ENCODE assay signal across 11 mouse cellular contexts in the genomic region with DNA sequence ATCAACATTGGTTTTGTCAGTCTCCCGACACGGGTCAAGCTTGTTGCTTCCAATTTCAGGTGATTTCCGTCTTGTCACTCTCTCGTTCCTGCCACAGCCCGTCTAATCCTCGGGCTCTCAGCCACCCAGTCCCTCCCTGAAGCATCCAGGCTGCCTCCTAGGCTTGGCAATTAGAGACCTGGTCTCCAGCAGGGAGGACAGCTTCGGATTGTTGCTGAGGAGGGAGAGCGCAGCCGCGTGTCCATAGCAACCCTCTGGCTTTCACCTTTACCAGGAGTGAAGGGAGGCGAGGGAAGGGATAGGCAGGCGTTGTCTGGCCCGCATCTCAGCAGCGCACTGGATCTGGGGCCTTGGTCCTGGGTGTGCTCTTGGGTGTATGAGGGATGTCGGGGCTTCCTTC. TPM values are rescaled to one million over a fixed set of nuclear protein-coding genes. Genes with fewer than 3 reads are reported as not detected.
A peak's percentile ranks its signal among the peaks of the same experiment; 100 is the strongest.
DNase-seq lines count a peak whose midpoint lies in the region; ATAC-seq and TF ChIP-seq lines count a peak whose summit lies in the region.
"Had no signal": no experiment of that assay in that cellular context is flagged by ENCODE, and none has a peak within 500 bp of the region (broad histone marks: within the 10 kb centered on the region; RNA-seq: fewer than 3 reads in every experiment).

No protein-coding gene starts in this region.

- intact Hi-C loops in heart, postnatal 14 days (cut with DNase I), result loop anchor here (1.0 to 5.0 kb wide), 2 partner anchors 177 to 261 kb away; partner anchors contain the start of gene Ube2q1

- H3K27me3 ChIP-seq in heart, embryonic 16.5 days (ENCODE audit: control insufficient read depth, insufficient read depth, low read length), result peaks cover 32% of the 10 kb centered on the region
- peaks cover 29% of the 10 kb centered on the region for H3K27me3 ChIP-seq in embryonic facial prominence, embryonic 12.5 days
- no peaks in the 10 kb centered on the region for H3K27me3 ChIP-seq in hindbrain, embryonic 14.5 days (ENCODE audit: control insufficient read depth, insufficient read depth, low read length)
- no peaks in the 10 kb centered on the region for H3K27me3 ChIP-seq in cerebellum, adult 2 months (ENCODE audit: control insufficient read depth, insufficient read depth, low read length)

- no peak overlapping the region for H3K27ac ChIP-seq in heart, embryonic 16.5 days (ENCODE audit: low read length)
- no peak overlapping the region for H3K27ac ChIP-seq in embryonic facial prominence, embryonic 12.5 days
- peak overlapping the region; percentile 38 for H3K27ac ChIP-seq in hindbrain, embryonic 14.5 days
- no peak overlapping the region for H3K27ac ChIP-seq in cerebellum, adult 2 months (ENCODE audit: insufficient read depth, low read length)

- H3K9ac ChIP-seq in heart, embryonic 16.5 days (ENCODE audit: low read length), result no peak overlapping the region
- H3K9ac ChIP-seq in embryonic facial prominence, embryonic 12.5 days, result 0 out of 2 replicates have a peak overlapping the region, but pooled peaks have one; percentile 15
- peak overlapping the region; percentile 21 for H3K9ac ChIP-seq in hindbrain, embryonic 14.5 days

- no peaks in the 10 kb centered on the region for H3K36me3 ChIP-seq in heart, embryonic 16.5 days (ENCODE audit: control insufficient read depth, insufficient read depth)
- no peaks in the 10 kb centered on the region for H3K36me3 ChIP-seq in embryonic facial prominence, embryonic 12.5 days
- H3K36me3 ChIP-seq in hindbrain, embryonic 14.5 days (replicated peaks; ENCODE audit: control insufficient read depth, insufficient read depth), result no peaks in the 10 kb centered on the region

- H3K4me3 ChIP-seq in heart, embryonic 16.5 days (ENCODE audit: low read length), result no peak overlapping the region
- no peak overlapping the region for H3K4me3 ChIP-seq in embryonic facial prominence, embryonic 12.5 days
- no peak overlapping the region for H3K4me3 ChIP-seq in hindbrain, embryonic 14.5 days (replicated peaks; ENCODE audit: low read length)
- H3K4me3 ChIP-seq in cerebellum, adult 2 months (replicated peaks; ENCODE audit: insufficient read depth, low read depth, low read length), result no peak overlapping the region

- TF ChIP-seq CTCF in cerebellum, adult 2 months (IDR thresholded peaks at IDR 0.05; ENCODE audit: borderline replicate concordance, insufficient read depth, low read depth, low read length), result no peak

- 22% methylated on average over 15 of the region's 15 CpGs for WGBS in heart, embryonic 16.5 days
- WGBS in embryonic facial prominence, embryonic 12.5 days, result 18% methylated on average over 15 of the region's 15 CpGs
- 16% methylated on average over 15 of the region's 15 CpGs for WGBS in hindbrain, embryonic 14.5 days
- WGBS in cerebellum, adult 2 months, result 11% methylated on average over 15 of the region's 15 CpGs

- no peak for ATAC-seq in heart, embryonic 16.5 days (replicated peaks; ENCODE audit: extremely low read depth, insufficient read depth, low FRiP score)
- no peak for ATAC-seq in embryonic facial prominence, embryonic 12.5 days (ENCODE audit: insufficient number of reproducible peaks, insufficient read depth, low FRiP score, low TSS enrichment)
- ATAC-seq in hindbrain, embryonic 14.5 days (ENCODE audit: low FRiP score), result peak; percentile 56

- H3K9me3 ChIP-seq in heart, embryonic 16.5 days (replicated peaks; ENCODE audit: control insufficient read depth, low read length), result peaks cover 1% of the 10 kb centered on the region
- no peaks in the 10 kb centered on the region; the same call in 1 of the 2 replicates for H3K9me3 ChIP-seq in embryonic facial prominence, embryonic 12.5 days
- H3K9me3 ChIP-seq in hindbrain, embryonic 14.5 days (ENCODE audit: control insufficient read depth, low read length), result 0 out of 2 replicates have a peak, but pooled peaks cover 1% of the 10 kb centered on the region

- no peaks in the 10 kb centered on the region for H3K4me1 ChIP-seq in heart, embryonic 16.5 days (ENCODE audit: control insufficient read depth, insufficient read depth, low read length)
- peaks cover 20% of the 10 kb centered on the region for H3K4me1 ChIP-seq in embryonic facial prominence, embryonic 12.5 days
- peaks cover 9% of the 10 kb centered on the region for H3K4me1 ChIP-seq in hindbrain, embryonic 14.5 days (replicated peaks; ENCODE audit: control insufficient read depth, insufficient read depth, low read length)
- H3K4me1 ChIP-seq in cerebellum, adult 2 months (ENCODE audit: control insufficient read depth, insufficient read depth, low read length), result no peaks in the 10 kb centered on the region

- no peak for DNase-seq in heart, postnatal 14 days
- DNase-seq in hindbrain, embryonic 14.5 days (ENCODE audit: low spot score), result peak; percentile 26
- peak; percentile 24 for DNase-seq in neural tube, embryonic 10.5 days (ENCODE audit: extremely low spot score, low spot score)
- no peak for DNase-seq in adrenal gland, postnatal 14 days
- no peak for DNase-seq in cerebellum, adult 2 months
- DNase-seq in liver, result no peak

- peak overlapping the region; percentile 22 for H3K4me2 ChIP-seq in heart, embryonic 16.5 days (ENCODE audit: low read depth, low read length)
- 0 out of 2 replicates have a peak overlapping the region, but pooled peaks have one; percentile 27 for H3K4me2 ChIP-seq in embryonic facial prominence, embryonic 12.5 days (replicated peaks)
- peak overlapping the region; percentile 46 for H3K4me2 ChIP-seq in hindbrain, embryonic 14.5 days (replicated peaks)

- no peak for TF ChIP-seq POLR2A in cerebellum, adult 2 months (IDR thresholded peaks at IDR 0.05; ENCODE audit: borderline replicate concordance, insufficient read depth, low read length)

RNA-seq across cellular contexts. Expression of gene Kcnn3, which starts 8.6 kb away (rescaled TPM):
- polyA plus RNA-seq in heart, embryonic 16.5 days (2015; fragmentation: Nextera tagmentation; extraction: Ambion mirVana), result 3.5 and 4.0 TPM in 2 replicates
- total RNA-seq in heart, postnatal 14 days (2021), result 1 to 10 TPM; 4.0 to 6.5 TPM
- polyA plus RNA-seq in embryonic facial prominence, embryonic 12.5 days (2016; fragmentation: Nextera tagmentation; extraction: Ambion mirVana), result 2.1 and 2.5 TPM in 2 replicates
- polyA plus RNA-seq in hindbrain, embryonic 14.5 days (2014; fragmentation: Nextera tagmentation; extraction: Ambion mirVana), result 7.3 and 7.7 TPM in 2 replicates
- 5.3 and 5.7 TPM in 2 replicates for total RNA-seq in adrenal gland, postnatal 14 days (2021)
- polyA plus RNA-seq in cerebellum, adult 2 months (2012; rRNA removed), result 6.1 and 6.2 TPM in 2 replicates
- total RNA-seq: CH12.LX; hematopoietic stem cell, adult 5-6 weeks; monocyte, adult 5-6 weeks had no signal

RNA-seq across cellular contexts. Expression of gene Pmvk, which starts 57.1 kb away (rescaled TPM):
- 51.5 and 59.3 TPM in 2 replicates for polyA plus RNA-seq in heart, embryonic 16.5 days (2015; fragmentation: Nextera tagmentation; extraction: Ambion mirVana)
- total RNA-seq in heart, postnatal 14 days (2021), result 1 to 10 TPM; 8.8 to 9.2 TPM
- 57.0 and 58.8 TPM in 2 replicates for polyA plus RNA-seq in embryonic facial prominence, embryonic 12.5 days (2016; fragmentation: Nextera tagmentation; extraction: Ambion mirVana)
- polyA plus RNA-seq in hindbrain, embryonic 14.5 days (2014; fragmentation: Nextera tagmentation; extraction: Ambion mirVana), result 117 and 121 TPM in 2 replicates
- total RNA-seq in adrenal gland, postnatal 14 days (2021), result 16.6 and 19.0 TPM in 2 replicates
- polyA plus RNA-seq in cerebellum, adult 2 months (2012; rRNA removed), result 68.7 and 71.0 TPM in 2 replicates

Comparison
In these comparisons a context has a peak if more than half of its experiments do, and no peak if none do; other contexts are left out.
1. DNase-seq: peak in hindbrain, embryonic 14.5 days (single experiment) and neural tube, embryonic 10.5 days (single experiment); none in heart, postnatal 14 days (0 of 2), adrenal gland, postnatal 14 days (single experiment), cerebellum, adult 2 months (0 of 2) and liver (single experiment).
2. Peak in every context shown above with its lines, with median percentiles within 50 percentile points of each other: H3K4me2 ChIP-seq.